Mouse (Mus musculus): ENCODE data around the gene Lrriq1. TPM values are rescaled to one million over a fixed set of nuclear protein-coding genes. Genes with fewer than 3 reads are reported as not detected.

The Lrriq1 gene
- polyA plus RNA-seq, 1 experiment from 2014 or later = 3.1 TPM

GRCm38 (mm10) chr10:102999584-102999983, 236.5 kb downstream of the Lrriq1 start:
- Histone ChIP-seq H3K4me2 (ENCODE audit: low read length) (no peak overlapping the region), H3K9me3 (ENCODE audit: control insufficient read depth, low read length) (no peaks in the 10 kb centered on the region), H3K27me3 (replicated peaks; ENCODE audit: control insufficient read depth, insufficient read depth, low read length) (no peaks in the 10 kb centered on the region), H3K4me1 (replicated peaks; ENCODE audit: control insufficient read depth, insufficient read depth, low read length) (no peaks in the 10 kb centered on the region), H3K9ac (replicated peaks; ENCODE audit: low read depth, low read length) (no peak overlapping the region), H3K36me3 (ENCODE audit: control insufficient read depth, insufficient read depth) (no peaks in the 10 kb centered on the region), H3K27ac (ENCODE audit: low read length) (no peak overlapping the region), H3K4me3 (replicated peaks; ENCODE audit: low read length) (no peak overlapping the region)
- ATAC-seq = no peak

Other genes starting within 250 kb of the Lrriq1 start
- 0.76 and 1.6 TPM in 2 replicates for gene Alx1, start 206.1 kb downstream of the Lrriq1 start, polyA plus RNA-seq (2015; fragmentation: Nextera tagmentation; extraction: Ambion mirVana)
- gene Slc6a15, start 131.5 kb upstream of the Lrriq1 start, polyA plus RNA-seq (2015; fragmentation: Nextera tagmentation; extraction: Ambion mirVana) = 90.8 and 102 TPM in 2 replicates

All from forebrain, embryonic 16.5 days (tissue).